Mouse (Mus musculus) lung, embryonic 15.5 days (tissue): ENCODE measurements around the gene Fstl4. TPM values are rescaled to one million over a fixed set of nuclear protein-coding genes. Genes with fewer than 3 reads are reported as not detected.
"Not testable (repeated sequence)": the region's sequence is repeated elsewhere in the genome, so short reads cannot be mapped to it uniquely, and the experiment has no call there.

Experiments
- ATAC-seq: fragments of 200-750 bp; cut with Nextera tagmentation; 2 replicates; pipeline ENCODE4 v1.8.0; 2017; ENCODE audit warnings: moderate number of reproducible peaks, borderline replicate concordance; ENCODE audit not compliant: low FRiP score, low TSS enrichment; ENCODE audit errors: extremely low read depth
- H3K27ac ChIP-seq: fragments of 300-500 bp; sonication (generic); 2 replicates; pipeline ENCODE4 v1.5.1; 2015; ENCODE audit warnings: moderate library complexity, mild to moderate bottlenecking, inconsistent platforms
- H3K27me3 ChIP-seq: fragments of 300-500 bp; sonication (generic); 2 replicates; pipeline ENCODE4 v1.6.1; 2015; ENCODE audit warnings: inconsistent platforms
- H3K36me3 ChIP-seq: fragments of 300-500 bp; sonication (generic); 2 replicates; pipeline ENCODE4 v1.6.1; 2015; ENCODE audit warnings: inconsistent platforms
- H3K4me1 ChIP-seq: fragments of 300-500 bp; sonication (generic); 2 replicates; pipeline ENCODE4 v1.6.1; 2015; ENCODE audit warnings: inconsistent platforms
- H3K4me2 ChIP-seq: fragments of 300-500 bp; sonication (generic); 2 replicates; pipeline ENCODE4 v1.6.1; 2015; ENCODE audit warnings: inconsistent platforms, mild to moderate bottlenecking, moderate library complexity
- H3K4me3 ChIP-seq: fragments of 300-500 bp; sonication (generic); 2 replicates; pipeline ENCODE4 v1.5.1; 2015; ENCODE audit warnings: mild to moderate bottlenecking, inconsistent platforms
- H3K9ac ChIP-seq: fragments of 300-500 bp; sonication (generic); 2 replicates; pipeline ENCODE4 v1.6.1; 2015; ENCODE audit warnings: inconsistent platforms
- H3K9me3 ChIP-seq: fragments of 300-500 bp; sonication (generic); 2 replicates; pipeline ENCODE4 v1.6.1; 2016; ENCODE audit warnings: inconsistent platforms
- WGBS: fragments of 180-500 bp; shearing (Covaris S2); methylation state at CpG from one replicate; pipeline ENCODE4 v1.1.7; 2015; 5-methylcytosine and 5-hydroxymethylcytosine counted together
- polyA plus RNA-seq: library from polyadenylated mRNA; unstranded; fragments of >200 nt; fragmentation: Nextera tagmentation; extraction: Ambion mirVana; gene quantifications from 2 replicates; pipeline ENCODE4 v1.2.1, GENCODE M21; 2015

Gene Fstl4
- polyA plus RNA-seq, 1 experiment from 2014 or later, result 10.9 TPM

DNA sequence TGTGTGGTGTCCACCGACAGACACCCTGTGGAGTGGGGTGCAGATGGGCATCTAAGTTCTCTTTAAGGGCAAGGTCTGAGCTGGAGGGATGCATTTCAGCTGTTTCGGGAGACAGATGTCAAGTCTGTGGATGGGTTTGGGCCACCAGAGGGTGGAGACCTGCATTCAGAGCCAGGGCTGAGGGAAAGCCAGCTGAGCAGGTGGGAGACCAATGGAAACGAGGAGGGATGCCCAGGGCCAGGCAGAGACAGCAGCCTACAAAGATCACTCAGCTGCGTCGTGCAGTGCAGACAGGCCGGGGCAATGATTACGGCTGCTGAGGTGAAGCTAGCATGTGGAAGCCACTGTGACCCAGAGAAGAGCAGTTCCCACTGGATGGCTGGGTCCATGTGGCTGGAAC, 392.0 kb downstream of the Fstl4 start:
- no peak overlapping the region for H3K9ac ChIP-seq
- 81% methylated on average over 7 of the region's 7 CpGs for WGBS
- H3K4me1 ChIP-seq, result no peaks in the 10 kb centered on the region
- no peak overlapping the region for H3K4me2 ChIP-seq
- H3K36me3 ChIP-seq, result no peaks in the 10 kb centered on the region
- no peak overlapping the region for H3K4me3 ChIP-seq
- no peaks in the 10 kb centered on the region for H3K9me3 ChIP-seq
- H3K27me3 ChIP-seq, result no peaks in the 10 kb centered on the region
- no peak overlapping the region for H3K27ac ChIP-seq
- ATAC-seq, result no peak

GRCm38 (mm10) chr11:53157621-53158259, 393.3 kb downstream of the Fstl4 start:
- Histone ChIP-seq H3K4me3 (no peak overlapping the region), H3K27ac (no peak overlapping the region), H3K27me3 (no peaks in the 10 kb centered on the region), H3K4me1 (no peaks in the 10 kb centered on the region), H3K4me2 (no peak overlapping the region), H3K36me3 (no peaks in the 10 kb centered on the region), H3K9ac (no peak overlapping the region), H3K9me3 (no peaks in the 10 kb centered on the region)
- WGBS, result 55% methylated on average over 6 of the region's 6 CpGs
- no peak for ATAC-seq

- WGBS, result 79% methylated on average over 6 of the region's 6 CpGs
- Histone ChIP-seq H3K36me3 (no peaks in the 10 kb centered on the region), H3K9me3 (no peaks in the 10 kb centered on the region), H3K27ac (no peak overlapping the region), H3K4me2 (no peak overlapping the region), H3K27me3 (no peaks in the 10 kb centered on the region), H3K4me1 (no peaks in the 10 kb centered on the region), H3K9ac (no peak overlapping the region), H3K4me3 (no peak overlapping the region)
- no peak for ATAC-seq
These were observed 398.0 kb downstream of the Fstl4 start for GRCm38 (mm10) chr11:53162385-53162784.

DNA sequence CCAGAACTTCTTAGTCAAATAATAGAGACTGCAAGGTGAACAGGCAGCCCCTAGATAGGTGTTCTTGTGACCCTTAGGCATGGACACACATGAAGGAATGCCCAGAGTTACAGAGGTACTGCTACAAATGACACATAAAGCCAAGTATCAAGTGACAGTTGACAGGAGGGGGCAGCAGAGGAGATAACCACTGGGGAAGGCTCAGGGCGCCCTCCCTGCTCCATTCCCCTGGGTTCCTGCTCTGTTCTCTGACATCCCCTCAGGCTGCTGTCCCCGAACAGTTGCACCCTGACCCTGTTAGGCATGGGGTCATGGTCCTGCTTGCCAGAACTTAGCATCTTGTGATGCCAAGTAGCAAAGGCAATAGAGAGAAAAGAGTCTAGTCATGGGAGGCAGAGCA, 402.0 kb downstream of the Fstl4 start:
- no peak overlapping the region for H3K4me3 ChIP-seq
- H3K27ac ChIP-seq, result no peak overlapping the region
- no peak for ATAC-seq
- H3K9ac ChIP-seq, result no peak overlapping the region
- no peaks in the 10 kb centered on the region for H3K9me3 ChIP-seq
- WGBS, result 53% methylated on average over 2 of the region's 2 CpGs
- no peaks in the 10 kb centered on the region for H3K4me1 ChIP-seq
- no peaks in the 10 kb centered on the region for H3K36me3 ChIP-seq
- no peak overlapping the region for H3K4me2 ChIP-seq
- H3K27me3 ChIP-seq, result no peaks in the 10 kb centered on the region

- ATAC-seq, result no peak
- Histone ChIP-seq H3K9ac (no peak overlapping the region), H3K4me2 (no peak overlapping the region), H3K36me3 (no peaks in the 10 kb centered on the region), H3K27ac (no peak overlapping the region), H3K4me3 (no peak overlapping the region), H3K9me3 (no peaks in the 10 kb centered on the region), H3K27me3 (no peaks in the 10 kb centered on the region), H3K4me1 (peaks cover 15% of the 10 kb centered on the region)
- 55% methylated on average over 13 of the region's 13 CpGs for WGBS
These were observed 417.9 kb downstream of the Fstl4 start for GRCm38 (mm10) chr11:53182177-53182852.

DNA sequence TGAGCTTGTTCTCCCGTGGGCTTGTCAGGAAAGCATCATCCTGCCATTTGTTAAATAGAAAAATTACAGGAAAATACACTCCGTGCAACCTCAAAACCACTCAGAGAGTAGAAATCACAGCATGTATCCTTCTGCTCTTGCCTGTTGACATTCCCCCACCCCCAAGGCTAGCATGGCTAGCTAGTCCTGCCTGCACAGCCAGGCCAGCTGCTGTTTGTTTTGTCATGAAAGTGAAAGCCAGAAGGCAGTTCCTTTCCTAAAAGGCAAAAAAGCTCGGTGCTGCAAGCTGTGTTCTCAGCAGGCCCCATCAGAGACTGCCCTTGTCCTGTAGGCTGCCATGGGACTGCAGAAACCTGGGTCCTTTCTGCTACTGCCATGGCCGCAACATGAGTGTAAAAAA, 418.4 kb downstream of the Fstl4 start:
- WGBS, result 17% methylated on average over 4 of the region's 4 CpGs
- H3K4me1 ChIP-seq, result peaks cover 15% of the 10 kb centered on the region
- H3K9ac ChIP-seq, result no peak overlapping the region
- no peaks in the 10 kb centered on the region for H3K36me3 ChIP-seq
- H3K4me2 ChIP-seq, result no peak overlapping the region
- H3K27me3 ChIP-seq, result no peaks in the 10 kb centered on the region
- no peak for ATAC-seq
- no peak overlapping the region for H3K4me3 ChIP-seq
- H3K27ac ChIP-seq, result no peak overlapping the region
- no peaks in the 10 kb centered on the region for H3K9me3 ChIP-seq

GRCm38 (mm10) chr11:53184046-53184445, 419.6 kb downstream of the Fstl4 start:
- no peaks in the 10 kb centered on the region for H3K36me3 ChIP-seq
- WGBS, result 78% methylated on average over 7 of the region's 7 CpGs
- H3K27me3 ChIP-seq, result no peaks in the 10 kb centered on the region
- H3K4me2 ChIP-seq, result no peak overlapping the region
- no peaks in the 10 kb centered on the region for H3K9me3 ChIP-seq
- H3K4me1 ChIP-seq, result peaks cover 15% of the 10 kb centered on the region
- H3K4me3 ChIP-seq, result no peak overlapping the region
- H3K27ac ChIP-seq, result no peak overlapping the region
- ATAC-seq, result no peak
- no peak overlapping the region for H3K9ac ChIP-seq

DNA sequence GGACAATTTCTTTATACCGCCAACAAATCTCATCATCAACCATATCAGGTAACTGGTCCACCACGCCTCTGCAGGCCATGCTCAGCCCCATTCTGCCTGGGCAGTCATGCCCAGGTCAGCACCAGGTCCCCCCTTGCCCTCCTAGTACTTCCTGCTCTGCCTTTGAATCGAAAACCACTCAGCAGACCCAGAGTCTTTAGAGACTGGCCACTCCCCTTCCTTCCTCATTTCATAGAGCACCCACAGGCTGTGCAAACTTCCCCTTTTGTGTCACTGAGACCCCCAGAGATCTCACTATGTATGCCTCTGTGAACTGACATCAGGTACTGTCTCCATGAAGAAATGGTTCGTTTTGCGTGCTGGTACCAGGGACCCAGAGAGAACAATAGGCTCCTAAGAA, 420.3 kb downstream of the Fstl4 start:
- WGBS, result 69% methylated on average over 5 of the region's 5 CpGs
- H3K27ac ChIP-seq, result no peak overlapping the region
- no peak overlapping the region for H3K9ac ChIP-seq
- H3K4me1 ChIP-seq, result peaks cover 15% of the 10 kb centered on the region
- no peaks in the 10 kb centered on the region for H3K9me3 ChIP-seq
- no peaks in the 10 kb centered on the region for H3K36me3 ChIP-seq
- no peaks in the 10 kb centered on the region for H3K27me3 ChIP-seq
- no peak overlapping the region for H3K4me3 ChIP-seq
- ATAC-seq, result no peak
- H3K4me2 ChIP-seq, result no peak overlapping the region

DNA sequence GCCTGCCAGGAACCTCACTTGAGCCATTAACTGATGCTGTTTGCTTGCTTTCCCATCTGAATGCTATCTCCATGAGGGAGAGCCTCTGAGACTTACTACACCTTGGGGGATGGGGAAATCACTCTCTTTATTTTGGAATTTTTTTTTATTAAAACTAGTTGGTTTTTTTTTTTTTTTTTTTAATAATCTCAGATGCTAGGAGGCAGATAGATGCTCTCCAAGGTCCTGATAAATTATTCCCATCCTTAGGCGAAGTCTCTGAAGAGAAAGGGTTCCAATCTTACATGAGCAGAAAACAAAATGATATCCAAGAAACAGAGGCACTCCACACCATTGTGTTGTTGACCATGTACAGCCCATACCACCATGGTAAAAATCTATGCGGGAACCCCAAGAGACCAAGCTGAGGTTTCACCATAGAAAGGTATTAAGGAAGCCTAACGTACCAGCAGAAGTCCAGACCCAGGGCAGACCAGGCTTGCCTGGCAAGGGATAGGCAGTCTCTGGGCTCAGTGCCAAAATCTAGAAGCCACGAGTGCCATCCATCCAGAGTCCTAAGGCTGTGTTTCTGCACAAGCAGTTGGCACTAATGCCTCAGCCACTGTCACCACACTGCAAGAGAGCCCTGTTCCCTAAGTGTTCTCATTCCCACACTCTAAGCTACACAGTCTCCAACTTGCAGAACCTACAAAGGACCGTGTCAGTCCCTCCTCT, 423.1 kb downstream of the Fstl4 start:
- Histone ChIP-seq H3K4me2 (no peak overlapping the region), H3K27me3 (no peaks in the 10 kb centered on the region), H3K36me3 (no peaks in the 10 kb centered on the region), H3K9me3 (no peaks in the 10 kb centered on the region), H3K4me1 (peaks cover 8% of the 10 kb centered on the region), H3K9ac (no peak overlapping the region), H3K27ac (no peak overlapping the region), H3K4me3 (no peak overlapping the region)
- WGBS, result 59% methylated on average over 5 of the region's 5 CpGs
- no peak for ATAC-seq

DNA sequence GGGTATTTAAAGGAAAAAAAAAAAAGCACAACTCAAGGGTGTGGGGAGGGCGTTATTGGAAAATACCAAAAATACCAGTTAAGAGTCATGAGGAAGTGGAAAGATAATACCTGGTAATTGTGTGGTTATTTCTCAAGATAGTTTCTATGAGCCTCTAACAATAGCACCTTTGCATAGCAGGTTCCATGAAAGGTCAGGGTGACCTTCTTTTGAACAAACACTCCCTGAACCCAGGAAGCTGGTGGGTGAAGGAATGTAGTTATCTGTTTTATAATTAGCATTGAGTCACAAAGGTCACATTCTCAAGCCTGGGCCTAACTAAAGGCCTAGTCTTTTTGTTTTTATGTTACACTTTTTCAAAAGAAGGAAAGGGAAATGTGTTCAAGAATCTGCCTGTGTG, 432.1 kb downstream of the Fstl4 start:
- not testable (repeated sequence) for H3K27ac ChIP-seq, H3K9me3 ChIP-seq, H3K4me1 ChIP-seq, H3K36me3 ChIP-seq, H3K4me2 ChIP-seq, H3K9ac ChIP-seq, H3K4me3 ChIP-seq, H3K27me3 ChIP-seq, ATAC-seq
- 76% methylated on average over 1 of the region's 1 CpGs for WGBS

DNA sequence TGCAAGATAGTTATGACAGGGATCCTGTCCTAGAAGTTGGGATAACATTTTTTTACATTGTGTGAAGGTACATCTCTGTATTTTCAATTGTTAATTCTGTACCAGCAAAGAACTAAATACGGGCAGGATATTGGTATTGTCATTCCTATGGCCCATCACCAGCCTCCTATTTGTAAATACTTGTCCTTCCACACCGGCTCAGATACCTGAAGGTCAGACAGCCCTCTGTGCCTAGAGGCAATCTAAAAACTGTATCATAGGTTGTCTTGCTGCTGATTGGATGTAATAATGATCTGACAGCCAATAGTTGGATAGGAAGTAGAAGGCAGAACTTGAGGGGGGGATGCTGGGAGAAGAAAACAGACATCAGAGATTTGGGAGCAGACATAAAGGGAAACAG, 432.7 kb downstream of the Fstl4 start:
- no peak overlapping the region for H3K9ac ChIP-seq
- H3K27me3 ChIP-seq, result no peaks in the 10 kb centered on the region
- no peaks in the 10 kb centered on the region for H3K9me3 ChIP-seq
- no peak overlapping the region for H3K4me3 ChIP-seq
- H3K4me2 ChIP-seq, result no peak overlapping the region
- 83% methylated on average over 2 of the region's 2 CpGs for WGBS
- no peaks in the 10 kb centered on the region for H3K4me1 ChIP-seq
- H3K27ac ChIP-seq, result no peak overlapping the region
- H3K36me3 ChIP-seq, result no peaks in the 10 kb centered on the region
- no peak for ATAC-seq

DNA sequence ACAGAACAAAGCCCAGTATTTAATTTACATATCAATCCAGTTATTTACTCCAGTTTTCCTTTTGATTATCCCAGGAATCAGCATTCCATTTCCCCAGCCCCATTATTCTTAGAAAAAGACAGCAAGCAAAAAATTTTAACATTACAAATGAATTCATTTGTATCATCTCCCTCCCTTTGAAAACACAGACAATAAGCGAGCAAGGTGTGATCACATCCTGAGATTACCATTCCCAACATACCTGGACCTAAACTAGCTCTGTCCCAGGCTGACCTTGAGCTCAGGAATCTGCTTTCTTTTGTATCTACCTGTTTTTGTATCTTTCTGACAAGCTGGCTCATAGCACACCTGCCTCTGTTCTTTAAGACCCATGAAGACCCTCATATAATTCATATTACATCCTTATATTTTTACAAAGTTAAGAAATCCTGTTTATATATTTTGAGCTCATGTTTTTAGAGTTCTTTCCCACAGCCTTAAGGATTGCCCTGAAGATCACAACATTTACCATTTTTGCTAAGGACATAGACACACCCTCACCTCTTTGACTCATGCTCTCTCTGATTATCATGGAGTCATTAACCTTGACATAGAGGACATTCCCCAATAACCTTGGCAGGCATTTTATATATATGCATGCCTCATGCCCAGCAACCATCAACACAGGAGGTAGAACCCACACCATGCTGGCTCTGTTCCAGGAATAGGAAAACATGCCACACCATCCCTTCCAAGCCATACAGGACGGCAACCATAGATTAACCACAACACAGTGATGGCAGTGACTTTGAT, 438.2 kb downstream of the Fstl4 start:
- Histone ChIP-seq H3K4me1 (no peaks in the 10 kb centered on the region), H3K9ac (no peak overlapping the region), H3K4me2 (no peak overlapping the region), H3K36me3 (no peaks in the 10 kb centered on the region), H3K9me3 (no peaks in the 10 kb centered on the region), H3K4me3 (no peak overlapping the region), H3K27me3 (no peaks in the 10 kb centered on the region), H3K27ac (no peak overlapping the region)
- WGBS, result 83% methylated on average over 2 of the region's 2 CpGs
- ATAC-seq, result no peak
